Mouse (Mus musculus) liver, embryonic 14.5 days (tissue): ENCODE results near the gene Fam183b.

Source experiments
- CTCF ChIP-seq: IDR thresholded peaks from 2 replicates; pipeline ENCODE4 v1.5.1; 2016; ENCODE audit warnings: antibody characterized with exemption, low read depth, control low read depth
- EP300 ChIP-seq: IDR thresholded peaks from 2 replicates; pipeline ENCODE4 v1.6.1; 2016; ENCODE audit warnings: antibody characterized with exemption, low read depth

GRCm38 (mm10) chr11:58847636-58848035 is 45.9 kb upstream of the Fam183b start:
- TF ChIP-seq EP300 (no peak), CTCF (no peak)
